Mouse (Mus musculus): ENCODE data around the gene Nop53.
"Not testable (repeated sequence)": the region's sequence is repeated elsewhere in the genome, so short reads cannot be mapped to it uniquely, and the experiment has no call there.

Gene Nop53

DNA sequence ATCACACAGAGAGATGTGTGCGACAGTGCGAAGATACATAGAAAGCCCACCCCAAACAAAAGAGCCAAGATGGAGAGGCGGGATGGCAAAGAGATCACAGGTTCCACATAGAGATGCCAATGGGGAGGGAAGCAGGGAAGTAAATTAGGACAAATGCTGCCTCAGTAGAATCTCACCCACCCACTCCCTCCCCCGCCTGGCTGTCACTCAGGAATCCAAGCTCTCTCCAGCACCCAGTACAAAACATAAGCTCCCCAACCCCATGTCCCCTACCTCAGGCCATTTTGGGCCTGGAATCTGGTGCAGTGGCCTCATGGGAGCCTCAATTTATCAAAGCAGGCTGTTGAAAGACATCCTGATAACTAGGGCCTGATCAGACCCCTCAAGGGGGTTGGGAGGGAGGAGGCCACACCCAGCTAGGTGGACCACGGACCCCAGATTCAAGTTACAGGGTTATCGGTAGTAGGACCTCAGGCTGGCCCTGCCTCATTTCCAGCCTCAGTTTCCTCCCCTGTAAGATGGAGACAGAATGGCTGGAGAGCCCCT is 25.2 kb downstream of the Nop53 start:
- DNase-seq (ENCODE audit: low read depth, low spot score) = no peak

DNA sequence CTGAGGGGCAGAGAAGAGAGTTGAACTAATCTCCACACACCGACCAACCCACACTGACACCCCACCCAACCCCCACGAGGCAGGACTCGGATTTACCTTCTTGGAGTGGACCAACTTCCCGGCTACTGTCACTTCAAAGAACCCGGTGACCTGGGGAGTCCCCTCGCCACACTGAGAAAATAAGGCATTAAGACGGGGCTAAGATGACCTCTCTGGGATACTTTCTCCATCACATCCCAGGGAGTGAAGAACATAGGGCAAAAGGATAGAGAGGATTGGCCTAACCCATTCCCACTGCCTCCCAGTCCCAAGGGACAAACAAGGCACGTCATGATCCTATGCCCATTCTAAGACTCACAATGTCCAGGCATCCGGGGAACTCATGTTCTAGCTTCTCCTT is 25.9 kb downstream of the Nop53 start:
- DNase-seq (ENCODE audit: low read depth, low spot score) = no peak

DNA sequence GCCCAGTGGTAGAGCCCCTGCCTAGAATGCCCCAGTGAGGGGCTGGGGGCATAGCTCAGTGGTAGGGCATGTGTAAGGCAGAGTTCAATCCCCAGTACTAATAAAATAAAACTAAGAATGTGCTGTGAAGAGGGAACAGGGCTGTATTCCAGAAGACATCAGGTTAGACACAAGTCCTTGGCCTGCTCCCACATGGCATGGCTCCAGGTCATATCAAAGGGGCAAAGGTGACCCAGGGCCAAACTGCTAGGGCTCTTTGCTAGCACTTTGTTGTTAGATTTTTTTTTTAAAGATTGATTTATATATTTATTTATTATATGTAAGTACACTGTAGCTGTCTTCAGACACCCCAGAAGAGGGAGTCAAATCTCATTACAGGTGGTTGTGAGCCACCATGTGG is 27.5 kb downstream of the Nop53 start:
- no peak for DNase-seq (ENCODE audit: low read depth, low spot score)

DNA sequence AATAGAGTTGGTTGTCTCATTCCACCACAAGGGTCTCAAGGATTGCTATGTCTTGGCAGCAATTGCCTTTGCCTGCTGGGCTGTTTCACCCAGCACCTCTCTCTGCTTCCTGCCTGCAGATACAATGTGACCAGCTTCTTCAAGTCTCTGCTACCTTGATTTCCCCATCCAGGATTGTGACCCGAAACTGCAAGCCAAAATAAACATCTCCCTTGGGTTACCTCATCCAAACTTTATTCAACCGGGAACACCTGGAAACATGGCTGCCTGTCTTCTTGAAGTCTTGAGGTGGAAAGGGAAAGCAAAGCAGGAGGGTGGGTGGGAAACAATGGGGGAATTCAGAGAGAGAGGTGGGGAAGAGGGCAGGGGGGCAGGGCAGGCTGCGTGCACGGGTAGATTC is 28.9 kb downstream of the Nop53 start:
- DNase-seq (ENCODE audit: low read depth, low spot score) = no peak

DNA sequence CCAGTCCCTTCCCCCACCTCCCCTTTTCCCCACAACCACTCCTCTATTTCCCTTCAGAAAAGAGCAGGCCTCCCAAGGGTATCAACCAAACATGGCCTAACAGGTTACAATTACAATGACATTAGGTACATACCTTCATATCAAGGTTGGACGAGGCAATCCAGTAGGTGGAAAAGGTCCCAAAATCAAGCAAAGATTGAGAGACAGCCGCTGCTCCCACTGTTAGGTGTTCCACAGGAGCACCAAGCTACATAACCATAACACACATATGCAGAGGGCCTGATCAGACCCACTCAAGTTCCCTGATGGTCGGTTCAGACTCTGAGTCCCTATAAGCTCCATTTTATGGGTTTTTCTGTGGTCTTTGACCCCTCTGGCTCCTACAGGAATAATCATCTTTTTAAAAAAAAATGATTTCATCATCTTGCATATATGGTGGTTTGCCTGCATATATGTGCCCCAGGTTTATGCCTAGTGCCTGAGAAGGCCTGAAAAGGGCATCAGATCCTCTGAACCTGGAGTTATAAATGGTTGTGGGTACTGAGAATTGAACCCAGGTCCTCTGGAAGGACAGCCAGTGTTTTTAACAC is 29.6 kb downstream of the Nop53 start:
- DNase-seq (ENCODE audit: low read depth, low spot score) = no peak

DNA sequence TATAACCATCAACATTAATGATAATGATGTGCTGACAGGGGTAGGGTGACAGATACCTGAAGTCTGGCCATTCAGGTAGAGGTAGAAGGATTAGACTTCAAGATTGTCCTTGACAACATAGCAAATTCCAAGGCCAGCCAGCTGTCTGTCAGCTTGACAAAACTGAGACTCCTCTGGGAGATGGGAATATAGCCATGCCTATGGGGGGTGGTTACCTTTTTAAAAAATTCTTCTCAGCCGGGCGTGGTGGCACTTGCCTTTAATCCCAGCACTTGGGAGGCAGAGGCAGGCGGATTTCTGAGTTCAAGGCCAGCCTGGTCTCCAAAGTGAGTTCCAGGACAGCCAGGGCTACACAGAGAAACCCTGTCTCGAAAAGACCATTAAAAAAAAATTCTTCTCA is 30.2 kb downstream of the Nop53 start:
- DNase-seq (ENCODE audit: low read depth, low spot score) = not testable (repeated sequence)

DNA sequence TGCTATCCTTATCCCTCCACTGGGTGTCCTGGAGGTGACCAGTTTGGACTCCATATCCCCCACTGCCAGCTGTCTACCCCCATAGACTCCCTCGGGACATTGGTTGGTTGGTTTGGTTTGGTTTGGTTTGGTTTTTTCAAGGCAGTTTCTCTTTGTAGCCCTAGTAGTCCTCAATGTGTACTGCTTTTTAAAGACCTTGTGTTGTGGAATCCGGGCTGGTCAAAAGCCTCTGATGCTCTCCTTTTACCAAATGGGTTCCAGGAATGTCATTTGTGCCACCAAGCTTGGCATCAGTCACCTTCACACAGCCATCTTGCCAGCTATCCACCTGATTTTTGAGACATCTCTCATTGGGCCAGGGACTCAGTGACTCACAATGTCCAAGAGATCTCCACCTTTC is 31.1 kb downstream of the Nop53 start:
- DNase-seq (ENCODE audit: low read depth, low spot score) = no peak

DNA sequence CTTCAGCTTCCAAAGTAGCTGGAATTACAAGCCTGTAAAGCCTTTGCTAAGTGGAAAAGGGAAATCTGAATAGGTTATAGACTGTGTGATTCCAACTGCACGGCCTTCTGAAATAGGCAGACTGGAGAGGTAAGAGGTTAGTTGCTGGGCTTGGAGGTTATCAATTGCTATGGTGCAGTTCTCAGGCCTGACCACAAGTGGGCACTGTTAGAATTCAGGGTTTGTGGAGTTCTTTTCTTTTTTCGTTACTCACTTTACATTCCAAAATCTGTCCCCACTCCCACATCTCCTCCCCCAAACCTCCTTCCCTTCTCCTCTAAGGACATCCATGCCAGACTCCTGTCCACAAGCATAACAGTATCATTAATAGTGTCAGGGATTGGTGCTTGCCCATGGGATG is 31.6 kb downstream of the Nop53 start:
- peak; percentile 60 for DNase-seq (ENCODE audit: low read depth, low spot score)

DNA sequence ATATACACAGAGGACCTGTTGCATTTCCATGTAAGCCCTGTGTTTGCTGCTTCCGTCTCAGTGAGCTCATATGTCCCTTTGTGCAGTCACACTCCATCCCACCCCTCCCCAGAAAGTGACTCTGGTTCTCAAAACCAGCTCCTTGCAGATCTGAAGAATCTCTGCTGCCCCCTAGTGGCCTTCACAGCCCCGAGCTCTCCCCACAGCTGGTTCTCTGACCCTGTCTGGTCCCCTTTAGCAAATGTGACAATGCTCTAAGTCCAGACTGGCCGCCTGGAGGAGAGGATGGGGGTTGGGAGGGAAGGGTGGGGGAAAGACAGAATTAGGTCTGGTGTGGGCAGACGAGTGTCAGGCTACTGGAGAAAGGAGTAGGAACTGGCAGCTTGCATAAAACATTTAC is 33.7 kb downstream of the Nop53 start:
- peak; percentile 72 for DNase-seq (ENCODE audit: low read depth, low spot score)

DNA sequence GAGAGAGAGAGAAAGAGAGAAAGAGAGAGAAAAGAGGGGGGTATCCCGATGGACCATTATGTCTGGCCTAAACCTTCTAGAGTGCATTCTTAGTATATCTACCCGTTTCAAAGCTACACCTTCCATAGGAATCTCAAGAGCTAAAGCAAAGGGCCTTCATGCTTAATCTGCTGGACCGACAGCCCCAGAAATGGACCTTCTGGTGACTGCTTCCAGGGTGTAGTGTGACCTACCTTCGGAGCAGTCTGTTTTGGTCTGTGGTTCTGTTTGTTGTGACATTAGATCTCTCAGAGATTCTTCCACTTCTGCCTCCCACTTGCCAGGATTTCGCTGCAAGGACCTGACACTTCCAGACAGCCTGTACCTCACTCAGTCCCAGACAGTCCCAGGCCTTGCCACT is 35.4 kb downstream of the Nop53 start:
- DNase-seq (ENCODE audit: low read depth, low spot score) = no peak

DNA sequence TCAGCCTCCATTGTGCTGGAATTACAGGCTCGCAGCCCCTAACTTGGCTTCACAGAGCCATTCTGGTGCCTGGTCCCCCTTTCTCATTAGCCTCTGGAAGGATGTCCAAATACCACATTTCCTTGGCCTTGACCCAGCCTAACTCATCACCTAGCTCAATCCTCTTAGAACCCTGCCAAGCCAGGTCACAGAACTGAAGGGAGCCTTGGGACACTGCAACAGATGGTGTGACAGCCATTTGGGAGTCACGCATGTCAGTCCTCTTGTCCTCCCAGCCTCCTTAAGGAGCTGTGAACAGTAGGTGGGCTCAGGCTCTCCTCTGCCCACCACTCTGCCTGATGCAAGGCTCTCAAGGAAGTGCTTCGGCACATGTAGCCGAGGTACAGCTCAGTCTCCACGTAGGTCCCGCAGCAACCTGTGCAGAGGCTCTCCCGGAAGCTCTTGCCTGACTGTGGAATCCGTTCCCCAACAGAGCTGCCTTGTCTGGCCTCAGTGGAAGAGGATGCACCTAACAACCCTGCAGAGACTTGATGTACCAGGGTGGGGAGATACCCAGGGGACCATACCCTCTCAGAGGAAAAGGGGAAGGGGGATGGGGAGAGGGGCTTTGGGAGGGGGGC is 37.8 kb downstream of the Nop53 start:
- DNase-seq (ENCODE audit: low read depth, low spot score) = no peak

DNA sequence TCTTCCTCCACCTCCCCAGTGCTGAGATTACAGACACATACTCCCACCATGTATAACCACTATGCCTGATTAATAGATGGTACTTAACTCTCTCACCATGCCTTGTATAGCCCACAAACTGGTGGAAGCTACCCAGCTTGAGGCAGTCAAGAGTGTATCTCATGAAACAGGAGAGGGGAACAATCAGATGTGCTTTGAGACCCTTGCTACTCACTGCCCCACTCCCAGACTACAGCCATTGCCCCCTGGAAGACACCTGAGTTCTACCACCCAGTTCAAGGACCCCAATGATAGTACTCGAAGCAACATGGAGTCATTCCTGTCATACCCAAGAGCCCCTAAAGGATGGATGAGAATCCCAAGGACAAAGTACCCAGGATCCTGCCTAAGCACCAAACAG is 39.3 kb downstream of the Nop53 start:
- no peak for DNase-seq (ENCODE audit: low read depth, low spot score)

DNA sequence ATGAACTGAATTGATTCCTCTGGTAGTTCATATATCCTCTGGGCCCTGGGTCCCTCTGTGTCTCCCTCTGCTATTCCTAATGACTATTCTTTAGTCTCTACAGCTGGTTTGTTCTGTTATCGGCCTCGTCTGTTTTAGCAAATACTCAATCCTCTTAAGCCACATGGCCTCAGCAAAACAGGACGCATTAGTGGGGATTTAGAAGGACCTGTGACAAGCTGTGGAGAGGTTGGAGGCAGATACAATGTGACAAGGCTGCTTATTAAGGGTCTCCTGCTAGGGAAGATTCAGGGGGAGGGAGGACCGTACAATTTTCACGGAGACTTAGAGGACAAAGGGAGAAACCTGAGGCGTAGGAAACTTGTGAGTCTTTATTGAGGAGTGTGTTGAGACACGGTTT is 40.0 kb downstream of the Nop53 start:
- no peak for DNase-seq (ENCODE audit: low read depth, low spot score)

DNA sequence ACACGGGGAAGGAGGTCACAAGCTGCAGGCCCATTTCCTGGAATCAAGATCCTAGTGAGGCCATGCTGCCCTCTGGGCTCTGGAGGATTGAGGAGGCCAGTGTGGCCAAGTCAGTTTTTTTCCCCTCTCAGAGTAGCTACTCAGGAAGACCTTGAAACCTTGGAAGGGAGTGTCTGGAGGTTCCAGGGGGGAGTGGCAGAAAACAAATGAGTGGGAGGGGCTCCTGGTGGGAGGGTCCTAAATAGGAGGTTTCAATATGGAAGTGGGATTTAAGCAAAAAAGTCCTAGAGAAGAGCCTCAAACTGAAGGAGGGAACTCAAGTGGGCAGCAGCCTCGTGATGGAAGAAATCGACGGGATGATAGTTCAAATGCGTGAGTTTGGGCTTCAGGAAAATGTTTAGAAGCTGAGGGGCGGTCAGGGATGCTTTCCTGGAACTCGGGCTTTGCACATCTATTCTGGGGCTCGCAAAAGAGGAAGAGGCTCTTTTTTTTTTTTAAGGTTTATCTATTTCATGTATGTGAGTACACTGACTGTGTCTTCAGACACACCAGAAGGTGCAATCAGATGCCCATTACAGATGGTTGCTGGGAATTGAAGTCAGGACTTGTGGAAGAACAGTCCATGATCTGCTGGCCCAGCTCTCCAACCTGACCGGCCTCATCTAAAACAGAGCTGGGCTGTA is 44.4 kb downstream of the Nop53 start:
- no peak for DNase-seq (ENCODE audit: low read depth, low spot score)

DNA sequence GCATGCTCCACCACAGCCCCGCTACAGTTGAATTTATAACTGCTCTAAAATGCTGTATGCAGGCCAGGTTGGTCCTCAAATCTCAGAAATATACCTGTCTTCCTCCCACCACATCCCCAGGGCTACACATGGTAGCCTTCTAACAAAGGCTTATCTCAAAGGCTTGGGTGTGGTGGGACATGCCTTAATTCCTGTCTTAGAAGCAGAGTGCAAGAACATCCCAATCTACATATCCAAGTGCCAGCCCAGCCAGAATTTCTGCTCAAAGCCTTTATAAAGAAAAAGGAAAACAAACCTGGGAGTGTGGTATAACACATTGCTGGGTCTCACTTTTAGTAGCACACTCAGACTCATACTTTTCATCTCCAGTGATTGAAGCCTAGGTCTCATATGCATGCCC is 51.6 kb downstream of the Nop53 start:
- DNase-seq (ENCODE audit: low read depth, low spot score) = no peak

Data from CD4-positive helper T cell, adult 2 months (primary cell).